Mouse (Mus musculus) ES-Bruce4 (cell line): ENCODE measurements around the gene Asic2. TPM values are rescaled to one million over a fixed set of nuclear protein-coding genes. Genes with fewer than 3 reads are reported as not detected.

Experiments used
- H3K27ac ChIP-seq: 2 replicates; pipeline ENCODE4 v1.5.1; 2012; ENCODE audit warnings: low read length, inconsistent platforms; ENCODE audit not compliant: insufficient read depth
- H3K27me3 ChIP-seq: 2 replicates; pipeline ENCODE4 v1.6.1; 2012; ENCODE audit warnings: mild to moderate bottlenecking, low read length, inconsistent platforms; ENCODE audit not compliant: control insufficient read depth, poor library complexity, insufficient read depth, severe bottlenecking
- H3K36me3 ChIP-seq: 2 replicates; pipeline ENCODE4 v1.6.1; 2012; ENCODE audit warnings: inconsistent platforms, mild to moderate bottlenecking, low read length, moderate library complexity; ENCODE audit not compliant: control insufficient read depth, poor library complexity, insufficient read depth, severe bottlenecking
- H3K4me1 ChIP-seq: one replicate; pipeline ENCODE4 v1.8.1; 2011; ENCODE audit warnings: low read length; ENCODE audit not compliant: control insufficient read depth, insufficient read depth
- H3K4me3 ChIP-seq: 2 replicates; pipeline ENCODE4 v1.5.1; 2011; ENCODE audit warnings: low read depth, mild to moderate bottlenecking, low read length
- H3K9ac ChIP-seq: 2 replicates; pipeline ENCODE4 v1.6.1; 2012; ENCODE audit warnings: low read depth, mild to moderate bottlenecking, inconsistent platforms; ENCODE audit not compliant: poor library complexity, severe bottlenecking
- H3K9me3 ChIP-seq: replicated peaks from 2 replicates; pipeline ENCODE4 v1.6.1; 2012; ENCODE audit warnings: mild to moderate bottlenecking, low read length, inconsistent platforms; ENCODE audit not compliant: control insufficient read depth, poor library complexity, insufficient read depth, severe bottlenecking
- CTCF ChIP-seq: IDR thresholded peaks from one replicate; pipeline ENCODE4 v1.8.1; 2011; ENCODE audit warnings: low read depth, low read length
- EP300 ChIP-seq: IDR thresholded peaks from 2 replicates; pipeline ENCODE4 v1.6.1; 2011; ENCODE audit warnings: low read depth, low read length; ENCODE audit not compliant: insufficient read depth
- POLR2A ChIP-seq: IDR thresholded peaks from one replicate; pipeline ENCODE4 v1.8.1; 2011; ENCODE audit warnings: low read length; ENCODE audit not compliant: insufficient read depth
- polyA plus RNA-seq: library from polyadenylated mRNA; stranded (reverse); fragments of >200 nt; gene quantifications from 2 replicates; pipeline ENCODE4 v1.2.4, GENCODE M21; 2011; ENCODE audit warnings: low read depth; ENCODE audit not compliant: missing spikeins, insufficient read depth, insufficient read length

Gene Asic2
- polyA plus RNA-seq, 1 experiment = not detected

DNA sequence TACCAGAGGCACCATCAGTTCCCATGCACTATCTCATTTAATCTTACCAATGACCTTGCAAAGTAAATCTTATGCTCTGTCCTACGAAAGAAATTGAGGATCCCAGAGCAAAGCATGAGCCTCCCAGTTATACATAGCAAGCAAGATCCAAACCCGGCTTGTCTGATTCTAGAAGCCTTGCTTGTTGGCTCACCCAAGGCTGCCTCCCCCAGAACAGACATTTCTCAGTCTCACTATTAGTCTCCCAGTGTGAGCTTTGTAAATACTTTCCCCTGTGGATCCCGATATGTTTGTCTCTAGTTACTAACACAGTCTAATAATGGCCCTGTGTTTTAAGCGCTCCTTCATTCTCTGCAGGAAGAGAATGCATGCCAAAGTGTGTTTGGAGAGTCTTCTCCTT, 446.4 kb downstream of the Asic2 start:
- H3K27ac ChIP-seq = no peak overlapping the region
- no peak for TF ChIP-seq EP300
- TF ChIP-seq POLR2A = no peak
- no peak for TF ChIP-seq CTCF

DNA sequence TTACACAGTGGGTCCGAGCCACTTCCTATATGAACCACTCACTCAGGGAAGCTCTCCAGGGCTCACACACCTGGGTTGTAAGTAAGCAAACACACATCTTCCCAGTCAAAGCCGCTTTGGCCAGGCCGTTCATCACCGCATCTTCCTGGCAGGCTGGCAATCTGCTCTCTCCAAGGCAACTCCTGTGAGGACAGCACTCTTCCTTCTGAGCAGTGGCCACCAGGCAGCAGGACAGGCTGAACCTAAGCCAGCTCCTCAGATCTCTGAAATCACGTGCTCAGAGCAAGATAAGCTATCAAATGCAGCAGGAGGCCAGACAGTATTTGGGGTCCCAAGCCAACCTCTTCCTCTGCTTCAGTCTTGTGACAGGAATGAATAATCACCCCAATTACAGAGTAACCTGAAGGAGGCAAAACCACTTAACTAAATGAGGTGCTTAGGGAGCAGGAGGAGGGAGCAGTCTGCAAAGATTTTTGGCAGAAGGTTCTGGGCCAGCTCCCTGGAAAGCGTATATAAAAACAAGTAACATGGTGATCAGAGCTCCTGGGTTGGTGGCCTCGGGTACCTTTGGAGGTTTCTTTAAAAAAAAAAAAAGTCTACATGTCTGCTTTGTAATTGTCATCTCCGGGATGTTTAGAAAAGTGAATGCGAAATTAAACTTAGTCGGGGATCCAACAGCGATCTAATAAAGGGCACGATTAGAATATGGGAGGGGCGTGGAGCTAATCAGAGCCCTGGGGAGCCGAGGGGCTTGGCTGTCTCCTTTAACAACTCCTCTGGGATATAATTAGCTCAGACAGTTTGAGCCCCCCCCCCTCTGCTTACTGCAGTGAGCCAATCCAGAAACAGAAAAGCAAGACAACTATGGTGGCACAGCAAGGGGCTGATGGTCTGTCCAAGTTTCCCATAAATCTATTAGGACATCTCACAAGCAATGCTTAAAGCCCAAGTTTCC, 450.0 kb downstream of the Asic2 start:
- no peaks in the 10 kb centered on the region for H3K4me1 ChIP-seq
- H3K4me3 ChIP-seq = no peak overlapping the region
- no peak overlapping the region for H3K27ac ChIP-seq
- TF ChIP-seq EP300 = no peak
- no peak overlapping the region for H3K9ac ChIP-seq
- H3K27me3 ChIP-seq = peaks cover under 1% of the 10 kb centered on the region; the same call in 1 of the 2 replicates
- no peaks in the 10 kb centered on the region for H3K36me3 ChIP-seq
- H3K9me3 ChIP-seq = no peaks in the 10 kb centered on the region

More for the DNA sequence above, 446.4 kb downstream of the Asic2 start:
- no peaks in the 10 kb centered on the region for H3K27me3 ChIP-seq
- H3K4me1 ChIP-seq = no peaks in the 10 kb centered on the region
- no peaks in the 10 kb centered on the region for H3K36me3 ChIP-seq
- H3K9ac ChIP-seq = no peak overlapping the region
- H3K9me3 ChIP-seq = no peaks in the 10 kb centered on the region
- H3K4me3 ChIP-seq = no peak overlapping the region

GRCm38 (mm10) chr11:81515754-81516153, 452.5 kb downstream of the Asic2 start:
- H3K9ac ChIP-seq = no peak overlapping the region
- H3K27ac ChIP-seq = no peak overlapping the region
- no peak overlapping the region for H3K4me3 ChIP-seq
- H3K36me3 ChIP-seq = no peaks in the 10 kb centered on the region
- H3K27me3 ChIP-seq = peaks cover 2% of the 10 kb centered on the region; the same call in 1 of the 2 replicates
- no peaks in the 10 kb centered on the region for H3K9me3 ChIP-seq
- TF ChIP-seq POLR2A (no peak), CTCF (no peak), EP300 (no peak)
- no peaks in the 10 kb centered on the region for H3K4me1 ChIP-seq

- peaks cover 2% of the 10 kb centered on the region; the same call in 1 of the 2 replicates for H3K27me3 ChIP-seq
- H3K4me3 ChIP-seq = no peak overlapping the region
- H3K36me3 ChIP-seq = no peaks in the 10 kb centered on the region
- TF ChIP-seq POLR2A = no peak
- no peak for TF ChIP-seq EP300
- TF ChIP-seq CTCF = no peak
- no peaks in the 10 kb centered on the region for H3K9me3 ChIP-seq
- no peaks in the 10 kb centered on the region for H3K4me1 ChIP-seq
- H3K9ac ChIP-seq = no peak overlapping the region
- H3K27ac ChIP-seq = no peak overlapping the region
Observed at GRCm38 (mm10) chr11:81512434-81512833, 455.8 kb downstream of the Asic2 start.

DNA sequence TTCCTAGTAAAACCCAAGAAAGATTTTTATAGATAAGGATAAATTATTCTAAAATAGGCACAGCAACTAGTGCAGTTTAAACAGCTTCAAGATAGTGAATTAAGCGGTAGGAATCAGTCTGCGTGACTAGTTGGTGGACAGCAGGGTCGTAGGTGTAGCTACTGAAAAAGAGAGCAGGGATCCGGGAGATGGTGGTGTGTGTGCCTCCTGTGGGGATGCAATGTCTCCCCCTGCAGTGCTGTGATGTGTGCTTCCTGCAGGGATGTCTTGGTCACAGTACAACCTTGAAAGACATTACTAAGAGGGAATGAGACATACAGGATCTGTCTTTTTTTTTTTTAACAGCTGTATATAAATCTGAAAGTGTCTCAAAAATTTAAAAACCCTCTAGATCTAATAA, 456.9 kb downstream of the Asic2 start:
- H3K27me3 ChIP-seq = peaks cover 2% of the 10 kb centered on the region; the same call in 1 of the 2 replicates
- no peaks in the 10 kb centered on the region for H3K36me3 ChIP-seq
- H3K9me3 ChIP-seq = no peaks in the 10 kb centered on the region
- H3K4me1 ChIP-seq = no peaks in the 10 kb centered on the region
- no peak overlapping the region for H3K4me3 ChIP-seq
- no peak overlapping the region for H3K9ac ChIP-seq
- H3K27ac ChIP-seq = no peak overlapping the region
- no peak for TF ChIP-seq POLR2A
- TF ChIP-seq EP300 = no peak
- TF ChIP-seq CTCF = no peak
